Mouse (Mus musculus) limb, embryonic 13.5 days (tissue): ENCODE measurements around the gene Ptchd3. TPM values are rescaled to one million over a fixed set of nuclear protein-coding genes. Genes with fewer than 3 reads are reported as not detected.

Experiments
- ATAC-seq: fragments of 200-750 bp; cut with Nextera tagmentation; 2 replicates; pipeline ENCODE4 v1.8.0; 2017; ENCODE audit warnings: low read depth, moderate number of reproducible peaks, moderate TSS enrichment; ENCODE audit not compliant: low FRiP score
- H3K27ac ChIP-seq: fragments of 300-500 bp; sonication (generic); 2 replicates; pipeline ENCODE4 v1.5.1; 2015; ENCODE audit warnings: inconsistent platforms, mild to moderate bottlenecking, moderate library complexity
- H3K27me3 ChIP-seq: fragments of 300-500 bp; sonication (generic); 2 replicates; pipeline ENCODE4 v1.6.1; 2015; ENCODE audit warnings: mild to moderate bottlenecking, inconsistent platforms
- H3K36me3 ChIP-seq: fragments of 300-500 bp; sonication (generic); 2 replicates; pipeline ENCODE4 v1.6.1; 2015; ENCODE audit warnings: inconsistent platforms, mild to moderate bottlenecking, moderate library complexity
- H3K4me1 ChIP-seq: fragments of 300-500 bp; sonication (generic); 2 replicates; pipeline ENCODE4 v1.6.1; 2015; ENCODE audit warnings: inconsistent platforms
- H3K4me2 ChIP-seq: fragments of 300-500 bp; sonication (generic); replicated peaks from 2 replicates; pipeline ENCODE4 v1.6.1; 2015; ENCODE audit warnings: inconsistent platforms, mild to moderate bottlenecking, moderate library complexity
- H3K4me3 ChIP-seq: fragments of 300-500 bp; sonication (generic); 2 replicates; pipeline ENCODE4 v1.5.1; 2015; ENCODE audit warnings: moderate library complexity, mild to moderate bottlenecking, inconsistent platforms
- H3K9ac ChIP-seq: fragments of 300-500 bp; sonication (generic); 2 replicates; pipeline ENCODE4 v1.6.1; 2015; ENCODE audit warnings: mild to moderate bottlenecking, inconsistent platforms
- H3K9me3 ChIP-seq: fragments of 300-500 bp; sonication (generic); 2 replicates; pipeline ENCODE4 v1.6.1; 2016; ENCODE audit warnings: inconsistent platforms
- WGBS: fragments of 180-500 bp; shearing (Covaris S2); methylation state at CpG from one replicate; pipeline ENCODE4 v1.1.7; 2015; 5-methylcytosine and 5-hydroxymethylcytosine counted together
- polyA plus RNA-seq: library from polyadenylated mRNA; unstranded; fragments of >200 nt; fragmentation: Nextera tagmentation; extraction: Ambion mirVana; gene quantifications from 2 replicates; pipeline ENCODE4 v1.2.1, GENCODE M21; 2015

Gene Ptchd3
- not detected in 2 replicates for polyA plus RNA-seq

- peaks cover 13% of the 10 kb centered on the region for H3K27me3 ChIP-seq
- no peak for ATAC-seq
These were observed at the start of gene Ptchd3 for GRCm38 (mm10) chr11:121829947-121830346. Gene Ptchd3 (plus strand): TSS chr11:121830247.

GRCm38 (mm10) chr11:121781831-121782230 lies 48.2 kb upstream of the Ptchd3 start:
- H3K27ac ChIP-seq, result no peak overlapping the region

More at GRCm38 (mm10) chr11:121829947-121830346, at the start of gene Ptchd3:
- Histone ChIP-seq H3K9ac (no peak within 1 kb of the TSS), H3K4me3 (peak within 1 kb of the TSS; percentile 15; the same call in 1 of the 2 replicates), H3K4me1 (0 out of 2 replicates have a peak, but pooled peaks cover 3% of the 10 kb centered on the region), H3K27ac (no peak within 1 kb of the TSS), H3K4me2 (peak within 1 kb of the TSS; percentile 42), H3K36me3 (no peaks in the 10 kb centered on the region), H3K9me3 (peaks cover 15% of the 10 kb centered on the region)
- 61% methylated on average over 18 of the region's 18 CpGs for WGBS

GRCm38 (mm10) chr11:121787456-121787855 lies 42.6 kb upstream of the Ptchd3 start:
- Histone ChIP-seq H3K9me3 (no peaks in the 10 kb centered on the region), H3K4me1 (no peaks in the 10 kb centered on the region)
- no peak for ATAC-seq

More at GRCm38 (mm10) chr11:121781831-121782230, 48.2 kb upstream of the Ptchd3 start:
- 90% methylated on average over 1 of the region's 1 CpGs for whole genome bisulfite sequencing
- Histone ChIP-seq H3K4me1 (no peaks in the 10 kb centered on the region), H3K4me3 (no peak overlapping the region), H3K36me3 (no peaks in the 10 kb centered on the region), H3K9me3 (no peaks in the 10 kb centered on the region), H3K4me2 (no peak overlapping the region), H3K27me3 (no peaks in the 10 kb centered on the region), H3K9ac (no peak overlapping the region)
- ATAC-seq, result no peak

GRCm38 (mm10) chr11:121789566-121789965 lies 40.5 kb upstream of the Ptchd3 start:
- no peak overlapping the region for H3K9ac ChIP-seq
- no peaks in the 10 kb centered on the region for H3K9me3 ChIP-seq
- no peak overlapping the region for H3K4me3 ChIP-seq
- peaks cover 2% of the 10 kb centered on the region; the same call in 1 of the 2 replicates for H3K4me1 ChIP-seq
- no peaks in the 10 kb centered on the region for H3K27me3 ChIP-seq
- no peak overlapping the region for H3K27ac ChIP-seq
- no peak overlapping the region for H3K4me2 ChIP-seq
- no peaks in the 10 kb centered on the region for H3K36me3 ChIP-seq
- 85% methylated on average over 3 of the region's 3 CpGs for WGBS
- ATAC-seq, result no peak

More at GRCm38 (mm10) chr11:121787456-121787855, 42.6 kb upstream of the Ptchd3 start:
- no peak overlapping the region for H3K4me2 ChIP-seq
- no peak overlapping the region for H3K9ac ChIP-seq
- H3K36me3 ChIP-seq, result no peaks in the 10 kb centered on the region
- no peaks in the 10 kb centered on the region for H3K27me3 ChIP-seq
- H3K4me3 ChIP-seq, result no peak overlapping the region
- no peak overlapping the region for H3K27ac ChIP-seq

- 80% methylated on average over 2 of the region's 2 CpGs for WGBS
- ATAC-seq, result no peak
- peaks cover 7% of the 10 kb centered on the region; the same call in 1 of the 2 replicates for H3K4me1 ChIP-seq
- no peak overlapping the region for H3K9ac ChIP-seq
- H3K9me3 ChIP-seq, result no peaks in the 10 kb centered on the region
- no peak overlapping the region for H3K27ac ChIP-seq
- no peak overlapping the region for H3K4me2 ChIP-seq
- H3K27me3 ChIP-seq, result no peaks in the 10 kb centered on the region
- H3K36me3 ChIP-seq, result no peaks in the 10 kb centered on the region
- no peak overlapping the region for H3K4me3 ChIP-seq
These were observed 39.4 kb upstream of the Ptchd3 start for GRCm38 (mm10) chr11:121790671-121791094.

- WGBS, result 82% methylated on average over 3 of the region's 3 CpGs
- no peaks in the 10 kb centered on the region for H3K36me3 ChIP-seq
- peaks cover 7% of the 10 kb centered on the region; the same call in 1 of the 2 replicates for H3K4me1 ChIP-seq
- no peak overlapping the region for H3K4me3 ChIP-seq
- H3K9ac ChIP-seq, result no peak overlapping the region
- H3K27me3 ChIP-seq, result no peaks in the 10 kb centered on the region
- no peak overlapping the region for H3K27ac ChIP-seq
- H3K9me3 ChIP-seq, result no peaks in the 10 kb centered on the region
- no peak for ATAC-seq
- H3K4me2 ChIP-seq, result no peak overlapping the region
These were observed 38.6 kb upstream of the Ptchd3 start for GRCm38 (mm10) chr11:121791446-121791845.

- Histone ChIP-seq H3K4me2 (no peak overlapping the region), H3K27me3 (no peaks in the 10 kb centered on the region), H3K4me3 (no peak overlapping the region), H3K27ac (no peak overlapping the region), H3K9me3 (no peaks in the 10 kb centered on the region), H3K4me1 (peaks cover 7% of the 10 kb centered on the region; the same call in 1 of the 2 replicates), H3K9ac (no peak overlapping the region), H3K36me3 (no peaks in the 10 kb centered on the region)
- WGBS, result 62% methylated on average over 1 of the region's 1 CpGs
- ATAC-seq, result no peak
These were observed 38.1 kb upstream of the Ptchd3 start for GRCm38 (mm10) chr11:121791991-121792390.

- Histone ChIP-seq H3K4me2 (no peak overlapping the region), H3K27ac (no peak overlapping the region), H3K4me1 (peaks cover 7% of the 10 kb centered on the region; the same call in 1 of the 2 replicates), H3K9ac (no peak overlapping the region), H3K27me3 (no peaks in the 10 kb centered on the region), H3K9me3 (no peaks in the 10 kb centered on the region), H3K4me3 (no peak overlapping the region), H3K36me3 (no peaks in the 10 kb centered on the region)
- ATAC-seq, result no peak
- 94% methylated on average over 3 of the region's 3 CpGs for WGBS
These were observed 36.5 kb upstream of the Ptchd3 start for GRCm38 (mm10) chr11:121793530-121793929.

GRCm38 (mm10) chr11:121794186-121794585 lies 35.9 kb upstream of the Ptchd3 start:
- H3K36me3 ChIP-seq, result no peaks in the 10 kb centered on the region
- WGBS, result 88% methylated on average over 3 of the region's 3 CpGs
- no peak overlapping the region for H3K4me2 ChIP-seq
- no peak for ATAC-seq
- no peaks in the 10 kb centered on the region for H3K9me3 ChIP-seq
- H3K4me3 ChIP-seq, result no peak overlapping the region
- peaks cover 7% of the 10 kb centered on the region; the same call in 1 of the 2 replicates for H3K4me1 ChIP-seq
- 0 out of 2 replicates have a peak overlapping the region, but pooled peaks have one; percentile 15 for H3K27ac ChIP-seq
- H3K9ac ChIP-seq, result no peak overlapping the region
- no peaks in the 10 kb centered on the region for H3K27me3 ChIP-seq

GRCm38 (mm10) chr11:121794591-121795199 lies 35.4 kb upstream of the Ptchd3 start:
- Histone ChIP-seq H3K27me3 (no peaks in the 10 kb centered on the region), H3K36me3 (no peaks in the 10 kb centered on the region), H3K9me3 (no peaks in the 10 kb centered on the region), H3K27ac (0 out of 2 replicates have a peak overlapping the region, but pooled peaks have one; percentile 15), H3K4me2 (no peak overlapping the region), H3K4me1 (peaks cover 7% of the 10 kb centered on the region; the same call in 1 of the 2 replicates), H3K9ac (no peak overlapping the region), H3K4me3 (no peak overlapping the region)
- ATAC-seq, result peak; percentile 64; the same call in 1 of the 2 replicates
- WGBS, result 50% methylated on average over 6 of the region's 6 CpGs

GRCm38 (mm10) chr11:121795978-121796377 lies 34.1 kb upstream of the Ptchd3 start:
- WGBS, result 77% methylated on average over 2 of the region's 2 CpGs
- Histone ChIP-seq H3K4me1 (peaks cover 7% of the 10 kb centered on the region; the same call in 1 of the 2 replicates), H3K9ac (no peak overlapping the region), H3K27ac (no peak overlapping the region), H3K27me3 (no peaks in the 10 kb centered on the region), H3K4me2 (no peak overlapping the region), H3K36me3 (no peaks in the 10 kb centered on the region), H3K9me3 (no peaks in the 10 kb centered on the region), H3K4me3 (no peak overlapping the region)
- ATAC-seq, result no peak

- Histone ChIP-seq H3K36me3 (no peaks in the 10 kb centered on the region), H3K4me1 (peaks cover 7% of the 10 kb centered on the region; the same call in 1 of the 2 replicates), H3K9me3 (no peaks in the 10 kb centered on the region), H3K27ac (no peak overlapping the region), H3K4me2 (no peak overlapping the region), H3K9ac (no peak overlapping the region), H3K4me3 (no peak overlapping the region), H3K27me3 (no peaks in the 10 kb centered on the region)
- WGBS, result 82% methylated on average over 2 of the region's 2 CpGs
- ATAC-seq, result no peak
These were observed 31.5 kb upstream of the Ptchd3 start for GRCm38 (mm10) chr11:121798591-121798990.
